Mouse (Mus musculus) midbrain, embryonic 15.5 days (tissue): ENCODE measurements around the gene Tubgcp3. TPM values are rescaled to one million over a fixed set of nuclear protein-coding genes. Genes with fewer than 3 reads are reported as not detected.
"Not testable (repeated sequence)": the region's sequence is repeated elsewhere in the genome, so short reads cannot be mapped to it uniquely, and the experiment has no call there.

Experiments used
- ATAC-seq: fragments of 200-750 bp; cut with Nextera tagmentation; replicated peaks from 2 replicates; pipeline ENCODE4 v1.8.0; 2017; ENCODE audit warnings: moderate TSS enrichment
- H3K27ac ChIP-seq: fragments of 300-500 bp; sonication (generic); 2 replicates; pipeline ENCODE4 v1.5.1; 2015; ENCODE audit warnings: mild to moderate bottlenecking, inconsistent platforms
- H3K27me3 ChIP-seq: fragments of 300-500 bp; sonication (generic); replicated peaks from 2 replicates; pipeline ENCODE4 v1.6.1; 2015; ENCODE audit warnings: inconsistent platforms
- H3K36me3 ChIP-seq: fragments of 300-500 bp; sonication (generic); replicated peaks from 2 replicates; pipeline ENCODE4 v1.6.1; 2015; ENCODE audit warnings: inconsistent platforms
- H3K4me1 ChIP-seq: fragments of 300-500 bp; sonication (generic); 2 replicates; pipeline ENCODE4 v1.6.1; 2015; ENCODE audit warnings: inconsistent platforms
- H3K4me2 ChIP-seq: fragments of 300-500 bp; sonication (generic); 2 replicates; pipeline ENCODE4 v1.6.1; 2015; ENCODE audit warnings: inconsistent platforms, mild to moderate bottlenecking, moderate library complexity
- H3K4me3 ChIP-seq: fragments of 300-500 bp; sonication (generic); 2 replicates; pipeline ENCODE4 v1.5.1; 2015; ENCODE audit warnings: mild to moderate bottlenecking, inconsistent platforms
- H3K9ac ChIP-seq: fragments of 300-500 bp; sonication (generic); 2 replicates; pipeline ENCODE4 v1.6.1; 2015; ENCODE audit warnings: mild to moderate bottlenecking, inconsistent platforms
- H3K9me3 ChIP-seq: fragments of 300-500 bp; sonication (generic); 2 replicates; pipeline ENCODE4 v1.6.1; 2016; ENCODE audit warnings: inconsistent platforms
- WGBS: fragments of 180-500 bp; shearing (Covaris S2); methylation state at CpG from one replicate; pipeline ENCODE4 v1.1.7; 2015; ENCODE audit warnings: mixed read lengths; 5-methylcytosine and 5-hydroxymethylcytosine counted together
- polyA plus RNA-seq: library from polyadenylated mRNA; unstranded; fragments of >200 nt; fragmentation: Nextera tagmentation; extraction: Ambion mirVana; gene quantifications from 2 replicates; pipeline ENCODE4 v1.2.1, GENCODE M21; 2015

Tubgcp3 gene
- polyA plus RNA-seq, 1 experiment from 2014 or later, result 42.2 TPM

GRCm38 (mm10) chr8:12666530-12666929 is 5.5 kb downstream of the Tubgcp3 start:
- 88% methylated on average over 3 of the region's 3 CpGs for whole genome bisulfite sequencing
- H3K4me3 ChIP-seq, H3K4me2 ChIP-seq, H3K27me3 ChIP-seq, ATAC-seq, H3K27ac ChIP-seq, H3K9me3 ChIP-seq, H3K9ac ChIP-seq, H3K36me3 ChIP-seq: not testable (repeated sequence)
- peaks cover 12% of the 10 kb centered on the region for H3K4me1 ChIP-seq

- ATAC-seq, result no peak
- 0 out of 2 replicates have a peak, but pooled peaks cover 5% of the 10 kb centered on the region for H3K36me3 ChIP-seq
- H3K9me3 ChIP-seq, result no peaks in the 10 kb centered on the region
- H3K27me3 ChIP-seq, result no peaks in the 10 kb centered on the region
- no peak overlapping the region for H3K4me3 ChIP-seq
- WGBS, result 77% methylated on average over 5 of the region's 5 CpGs
- H3K9ac ChIP-seq, result no peak overlapping the region
- no peak overlapping the region for H3K27ac ChIP-seq
- no peaks in the 10 kb centered on the region for H3K4me1 ChIP-seq
- no peak overlapping the region for H3K4me2 ChIP-seq
These were observed 9.0 kb downstream of the Tubgcp3 start for GRCm38 (mm10) chr8:12663105-12663456.

- Histone ChIP-seq H3K27ac (no peak overlapping the region), H3K4me3 (no peak overlapping the region), H3K27me3 (no peaks in the 10 kb centered on the region), H3K9me3 (no peaks in the 10 kb centered on the region), H3K9ac (no peak overlapping the region), H3K4me1 (no peaks in the 10 kb centered on the region), H3K4me2 (no peak overlapping the region), H3K36me3 (peaks cover 9% of the 10 kb centered on the region; the same call in 1 of the 2 replicates)
- ATAC-seq, result no peak
- WGBS, result 88% methylated on average over 4 of the region's 4 CpGs
These were observed 9.5 kb downstream of the Tubgcp3 start for GRCm38 (mm10) chr8:12662375-12663104.

DNA sequence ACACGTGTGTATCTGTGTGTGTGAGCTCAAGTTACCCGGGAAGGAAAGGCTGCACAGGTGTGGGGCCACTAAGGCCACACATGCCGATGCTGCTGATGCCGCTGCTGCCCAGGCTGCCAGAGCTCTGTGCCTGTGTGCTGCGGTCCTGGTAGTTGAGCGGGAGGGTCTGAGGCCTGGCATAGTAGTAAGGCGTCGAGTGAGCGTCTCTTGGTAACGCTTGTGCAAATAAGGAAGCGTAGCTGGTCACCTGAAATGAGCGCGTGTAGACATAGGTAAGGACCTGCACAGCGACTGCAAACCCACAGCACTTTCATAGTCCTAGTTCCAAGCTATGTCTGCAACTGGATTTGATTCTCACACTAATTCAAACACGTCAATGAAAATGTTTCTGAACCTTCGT is 14.6 kb downstream of the Tubgcp3 start:
- no peaks in the 10 kb centered on the region for H3K27me3 ChIP-seq
- no peak overlapping the region for H3K27ac ChIP-seq
- WGBS, result 95% methylated on average over 16 of the region's 16 CpGs
- no peaks in the 10 kb centered on the region for H3K9me3 ChIP-seq
- no peak overlapping the region for H3K4me3 ChIP-seq
- peaks cover 34% of the 10 kb centered on the region for H3K36me3 ChIP-seq
- H3K4me1 ChIP-seq, result no peaks in the 10 kb centered on the region
- no peak overlapping the region for H3K4me2 ChIP-seq
- H3K9ac ChIP-seq, result no peak overlapping the region
- ATAC-seq, result no peak

DNA sequence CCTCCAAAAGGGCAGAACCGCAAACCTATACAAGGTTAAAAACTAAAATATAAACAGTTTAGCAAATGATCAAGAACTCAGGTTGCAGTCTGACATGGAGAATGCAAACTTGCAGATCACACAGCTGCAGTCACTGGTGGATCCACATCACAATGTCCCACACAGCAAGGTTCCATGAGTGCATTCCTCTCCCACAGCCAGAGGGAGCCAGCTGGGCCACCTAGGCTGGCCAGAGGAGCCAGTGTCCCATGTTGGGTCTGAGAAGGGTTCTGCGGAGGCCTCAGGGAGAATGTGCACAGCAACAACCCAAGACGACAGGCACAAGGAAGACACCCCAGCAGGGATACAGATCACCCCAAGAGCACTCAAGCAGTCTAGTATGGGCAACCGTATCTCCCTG is 20.8 kb downstream of the Tubgcp3 start:
- no peaks in the 10 kb centered on the region for H3K4me1 ChIP-seq
- no peaks in the 10 kb centered on the region for H3K9me3 ChIP-seq
- no peak overlapping the region for H3K27ac ChIP-seq
- no peak overlapping the region for H3K4me3 ChIP-seq
- no peak for ATAC-seq
- H3K36me3 ChIP-seq, result peaks cover 43% of the 10 kb centered on the region
- no peaks in the 10 kb centered on the region for H3K27me3 ChIP-seq
- no peak overlapping the region for H3K9ac ChIP-seq
- no peak overlapping the region for H3K4me2 ChIP-seq
- WGBS, result 91% methylated on average over 4 of the region's 4 CpGs

DNA sequence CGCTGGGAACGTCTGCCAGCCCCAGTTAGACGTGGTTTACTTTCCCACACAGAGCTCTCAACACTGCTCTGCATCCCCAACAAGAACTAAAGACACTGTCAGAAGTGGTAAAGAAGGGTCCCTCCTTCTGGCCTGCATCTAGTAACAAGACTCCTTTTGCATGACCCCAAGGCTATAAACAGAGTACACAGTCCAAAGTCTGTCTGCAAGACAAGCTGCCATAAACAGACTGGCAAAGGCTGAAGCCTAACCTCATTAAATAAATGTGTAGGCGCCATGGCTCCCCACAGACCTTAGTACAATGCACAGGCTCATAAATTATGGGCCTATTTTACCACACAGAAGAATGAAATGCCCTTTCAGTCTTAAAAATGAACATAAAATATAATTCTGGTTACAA is 21.6 kb downstream of the Tubgcp3 start:
- H3K4me2 ChIP-seq, result no peak overlapping the region
- 78% methylated on average over 4 of the region's 4 CpGs for WGBS
- peaks cover 36% of the 10 kb centered on the region for H3K36me3 ChIP-seq
- H3K9me3 ChIP-seq, result no peaks in the 10 kb centered on the region
- no peak overlapping the region for H3K4me3 ChIP-seq
- H3K27ac ChIP-seq, result no peak overlapping the region
- ATAC-seq, result no peak
- no peaks in the 10 kb centered on the region for H3K27me3 ChIP-seq
- H3K9ac ChIP-seq, result no peak overlapping the region
- no peaks in the 10 kb centered on the region for H3K4me1 ChIP-seq

GRCm38 (mm10) chr8:12648951-12649350 is 23.1 kb downstream of the Tubgcp3 start:
- no peak overlapping the region for H3K27ac ChIP-seq
- H3K4me1 ChIP-seq, result no peaks in the 10 kb centered on the region
- H3K4me3 ChIP-seq, result no peak overlapping the region
- no peaks in the 10 kb centered on the region for H3K27me3 ChIP-seq
- no peak overlapping the region for H3K9ac ChIP-seq
- no peak overlapping the region for H3K4me2 ChIP-seq
- H3K36me3 ChIP-seq, result peaks cover 29% of the 10 kb centered on the region; the same call in 1 of the 2 replicates
- no peak for ATAC-seq
- 95% methylated on average over 4 of the region's 4 CpGs for WGBS
- H3K9me3 ChIP-seq, result no peaks in the 10 kb centered on the region

GRCm38 (mm10) chr8:12646536-12646935 is 25.5 kb downstream of the Tubgcp3 start:
- 62% methylated on average over 4 of the region's 4 CpGs for WGBS
- H3K36me3 ChIP-seq, result peaks cover 13% of the 10 kb centered on the region; the same call in 1 of the 2 replicates
- no peaks in the 10 kb centered on the region for H3K4me1 ChIP-seq
- H3K27ac ChIP-seq, result no peak overlapping the region
- H3K4me2 ChIP-seq, result no peak overlapping the region
- H3K4me3 ChIP-seq, result no peak overlapping the region
- no peaks in the 10 kb centered on the region for H3K9me3 ChIP-seq
- no peak overlapping the region for H3K9ac ChIP-seq
- ATAC-seq, result no peak
- no peaks in the 10 kb centered on the region for H3K27me3 ChIP-seq

- WGBS, result 85% methylated on average over 7 of the region's 7 CpGs
- Histone ChIP-seq H3K4me1 (no peaks in the 10 kb centered on the region), H3K9ac (no peak overlapping the region), H3K9me3 (no peaks in the 10 kb centered on the region), H3K27me3 (no peaks in the 10 kb centered on the region), H3K4me2 (no peak overlapping the region), H3K4me3 (no peak overlapping the region), H3K27ac (no peak overlapping the region), H3K36me3 (peaks cover 23% of the 10 kb centered on the region)
- ATAC-seq, result no peak
These were observed 27.2 kb downstream of the Tubgcp3 start for GRCm38 (mm10) chr8:12644894-12645293.

DNA sequence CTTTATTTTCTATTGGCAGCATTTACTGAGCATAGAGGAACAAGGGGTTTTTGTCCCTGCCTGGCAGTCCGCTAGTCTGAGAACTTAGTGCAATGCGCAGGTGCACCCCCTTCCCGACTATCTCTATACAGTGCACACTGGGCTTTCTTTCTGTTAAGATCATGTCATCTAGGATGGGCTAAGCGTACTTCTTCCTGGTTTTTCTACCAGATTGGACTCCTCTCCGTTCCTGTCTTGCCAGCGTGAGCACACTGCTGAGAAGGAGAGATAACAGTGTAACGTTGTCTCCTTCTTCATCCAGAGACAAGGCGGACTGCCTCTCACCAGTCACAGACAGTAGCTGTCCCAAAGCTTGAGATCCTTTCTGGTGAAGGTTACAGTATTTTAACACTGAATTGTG is 27.7 kb downstream of the Tubgcp3 start:
- H3K4me3 ChIP-seq, result no peak overlapping the region
- H3K4me2 ChIP-seq, result no peak overlapping the region
- H3K9me3 ChIP-seq, result no peaks in the 10 kb centered on the region
- H3K27ac ChIP-seq, result no peak overlapping the region
- H3K27me3 ChIP-seq, result no peaks in the 10 kb centered on the region
- ATAC-seq, result no peak
- WGBS, result 88% methylated on average over 8 of the region's 8 CpGs
- peaks cover 24% of the 10 kb centered on the region for H3K36me3 ChIP-seq
- H3K9ac ChIP-seq, result no peak overlapping the region
- H3K4me1 ChIP-seq, result no peaks in the 10 kb centered on the region

DNA sequence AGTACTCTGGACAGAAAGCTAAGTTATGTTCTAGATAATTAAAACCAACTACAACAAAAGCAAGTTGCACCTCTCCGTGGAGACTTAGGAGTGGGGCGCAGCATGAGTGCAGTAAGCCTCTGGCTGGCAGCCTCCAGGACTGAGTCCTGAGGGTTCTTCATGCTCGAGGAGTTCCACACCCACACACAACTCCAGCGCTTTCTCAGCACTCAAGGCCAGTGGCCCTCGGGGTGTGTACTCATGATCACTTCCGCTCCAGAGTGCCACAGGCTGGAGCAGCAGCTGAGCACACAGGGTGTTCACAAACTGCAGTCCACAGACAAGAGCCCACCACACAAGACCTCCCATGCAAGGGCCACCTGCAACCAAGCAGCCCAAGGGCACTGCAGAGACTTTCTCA is 30.5 kb downstream of the Tubgcp3 start:
- no peak overlapping the region for H3K4me3 ChIP-seq
- no peaks in the 10 kb centered on the region for H3K9me3 ChIP-seq
- H3K36me3 ChIP-seq, result peaks cover 26% of the 10 kb centered on the region
- no peak overlapping the region for H3K4me2 ChIP-seq
- no peak overlapping the region for H3K27ac ChIP-seq
- no peaks in the 10 kb centered on the region for H3K4me1 ChIP-seq
- ATAC-seq, result no peak
- no peaks in the 10 kb centered on the region for H3K27me3 ChIP-seq
- no peak overlapping the region for H3K9ac ChIP-seq
- 95% methylated on average over 6 of the region's 6 CpGs for WGBS

GRCm38 (mm10) chr8:12638446-12638845 is 33.6 kb downstream of the Tubgcp3 start:
- H3K4me1 ChIP-seq, result no peaks in the 10 kb centered on the region
- no peak overlapping the region for H3K9ac ChIP-seq
- peaks cover 36% of the 10 kb centered on the region for H3K36me3 ChIP-seq
- no peak overlapping the region for H3K27ac ChIP-seq
- ATAC-seq, result no peak
- 92% methylated on average over 11 of the region's 11 CpGs for WGBS
- H3K9me3 ChIP-seq, result no peaks in the 10 kb centered on the region
- H3K4me2 ChIP-seq, result no peak overlapping the region
- H3K27me3 ChIP-seq, result no peaks in the 10 kb centered on the region
- no peak overlapping the region for H3K4me3 ChIP-seq

DNA sequence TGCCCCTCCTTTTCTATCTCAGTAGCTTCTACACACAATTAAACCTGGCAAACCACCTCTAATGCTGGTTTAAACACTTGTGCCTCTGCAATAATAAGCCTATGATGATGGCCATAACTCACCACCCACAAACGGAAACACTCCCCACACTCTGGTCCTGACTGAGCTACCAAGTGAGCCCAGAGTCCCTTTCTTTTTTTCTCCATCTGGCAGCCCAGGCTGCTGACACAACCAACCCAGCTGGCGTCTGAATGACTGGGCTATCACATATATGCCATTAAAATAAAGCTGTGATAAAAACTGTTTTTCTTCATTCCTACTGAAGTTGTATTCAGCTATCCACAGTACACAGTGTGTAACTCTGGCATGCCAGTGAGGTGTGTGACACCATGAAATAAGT is 36.7 kb downstream of the Tubgcp3 start:
- no peaks in the 10 kb centered on the region for H3K4me1 ChIP-seq
- H3K9ac ChIP-seq, result no peak overlapping the region
- no peak for ATAC-seq
- no peaks in the 10 kb centered on the region for H3K9me3 ChIP-seq
- no peaks in the 10 kb centered on the region for H3K27me3 ChIP-seq
- WGBS, result 80% methylated on average over 2 of the region's 2 CpGs
- H3K4me3 ChIP-seq, result no peak overlapping the region
- H3K4me2 ChIP-seq, result no peak overlapping the region
- no peak overlapping the region for H3K27ac ChIP-seq
- peaks cover 30% of the 10 kb centered on the region for H3K36me3 ChIP-seq
